Mouse (Mus musculus): ENCODE results near the gene Cnih3. TPM values are rescaled to one million over a fixed set of nuclear protein-coding genes. Genes with fewer than 3 reads are reported as not detected.

Gene Cnih3
- total RNA-seq, 2 experiments from 2014 or later: 0.10 TPM; not detected in 1

GRCm38 (mm10) chr1:181392489-181392888 lies 40.1 kb downstream of the Cnih3 start:
- no peak for DNase-seq
- intact Hi-C loops (cut with DNase I; ENCODE audit: low total_unique reads): no loop called here

GRCm38 (mm10) chr1:181393250-181394149 lies 41.1 kb downstream of the Cnih3 start:
- intact Hi-C loops (cut with DNase I; ENCODE audit: low total_unique reads): no loop called here
- DNase-seq: peak; percentile 71

GRCm38 (mm10) chr1:181395234-181395828 lies 42.9 kb downstream of the Cnih3 start:
- DNase-seq: no peak
- intact Hi-C loops (cut with DNase I; ENCODE audit: low total_unique reads): no loop called here

- intact Hi-C loops (cut with DNase I; ENCODE audit: low total_unique reads): no loop called here
- no peak for DNase-seq
Measured at GRCm38 (mm10) chr1:181399179-181399578, 46.8 kb downstream of the Cnih3 start.

GRCm38 (mm10) chr1:181403056-181403455 lies 50.6 kb downstream of the Cnih3 start:
- intact Hi-C loops (cut with DNase I; ENCODE audit: low total_unique reads): no loop called here
- DNase-seq: no peak

GRCm38 (mm10) chr1:181407281-181407680 lies 54.9 kb downstream of the Cnih3 start:
- intact Hi-C loops (cut with DNase I; ENCODE audit: low total_unique reads): no loop called here
- no peak for DNase-seq

GRCm38 (mm10) chr1:181408086-181408975 lies 55.9 kb downstream of the Cnih3 start:
- intact Hi-C loops (cut with DNase I; ENCODE audit: low total_unique reads): no loop called here
- DNase-seq: no peak

GRCm38 (mm10) chr1:181409693-181410092 lies 57.3 kb downstream of the Cnih3 start:
- no peak for DNase-seq
- intact Hi-C loops (cut with DNase I; ENCODE audit: low total_unique reads): no loop called here

- no peak for DNase-seq
Measured at GRCm38 (mm10) chr1:181410647-181411254, 58.3 kb downstream of the Cnih3 start.

GRCm38 (mm10) chr1:181414985-181415384 lies 62.6 kb downstream of the Cnih3 start:
- DNase-seq: no peak
- intact Hi-C loops (cut with DNase I; ENCODE audit: low total_unique reads): no loop called here

More at GRCm38 (mm10) chr1:181410647-181411254, 58.3 kb downstream of the Cnih3 start:
- intact Hi-C loops (cut with DNase I; ENCODE audit: low total_unique reads): no loop called here

- intact Hi-C loops (cut with DNase I; ENCODE audit: low total_unique reads): no loop called here
Measured at GRCm38 (mm10) chr1:181416841-181417240, 64.4 kb downstream of the Cnih3 start.

GRCm38 (mm10) chr1:181417937-181418523 lies 65.6 kb downstream of the Cnih3 start:
- intact Hi-C loops (cut with DNase I; ENCODE audit: low total_unique reads): no loop called here
- peak; percentile 57 for DNase-seq

More at GRCm38 (mm10) chr1:181416841-181417240, 64.4 kb downstream of the Cnih3 start:
- DNase-seq: no peak

- no peak for DNase-seq
- intact Hi-C loops (cut with DNase I; ENCODE audit: low total_unique reads): no loop called here
Measured at GRCm38 (mm10) chr1:181420080-181420536, 67.7 kb downstream of the Cnih3 start.

- intact Hi-C loops (cut with DNase I; ENCODE audit: low total_unique reads): no loop called here
- no peak for DNase-seq
Measured at GRCm38 (mm10) chr1:181422796-181423195, 70.4 kb downstream of the Cnih3 start.

- DNase-seq: no peak
- intact Hi-C loops (cut with DNase I; ENCODE audit: low total_unique reads): no loop called here
Measured at GRCm38 (mm10) chr1:181424922-181425321, 72.5 kb downstream of the Cnih3 start.

- no peak for DNase-seq
- intact Hi-C loops (cut with DNase I; ENCODE audit: low total_unique reads): no loop called here
Measured at GRCm38 (mm10) chr1:181425388-181425787, 73.0 kb downstream of the Cnih3 start.

GRCm38 (mm10) chr1:181426406-181426805 lies 74.0 kb downstream of the Cnih3 start:
- no peak for DNase-seq

GRCm38 (mm10) chr1:181433263-181433662 lies 80.8 kb downstream of the Cnih3 start:
- DNase-seq: no peak
- intact Hi-C loops (cut with DNase I; ENCODE audit: low total_unique reads): no loop called here

More at GRCm38 (mm10) chr1:181426406-181426805, 74.0 kb downstream of the Cnih3 start:
- intact Hi-C loops (cut with DNase I; ENCODE audit: low total_unique reads): no loop called here

GRCm38 (mm10) chr1:181435414-181435813 lies 83.0 kb downstream of the Cnih3 start:
- DNase-seq: no peak
- intact Hi-C loops (cut with DNase I; ENCODE audit: low total_unique reads): no loop called here
